32 mouse cellular contexts compared by ENCODE assay signal in the genomic region with DNA sequence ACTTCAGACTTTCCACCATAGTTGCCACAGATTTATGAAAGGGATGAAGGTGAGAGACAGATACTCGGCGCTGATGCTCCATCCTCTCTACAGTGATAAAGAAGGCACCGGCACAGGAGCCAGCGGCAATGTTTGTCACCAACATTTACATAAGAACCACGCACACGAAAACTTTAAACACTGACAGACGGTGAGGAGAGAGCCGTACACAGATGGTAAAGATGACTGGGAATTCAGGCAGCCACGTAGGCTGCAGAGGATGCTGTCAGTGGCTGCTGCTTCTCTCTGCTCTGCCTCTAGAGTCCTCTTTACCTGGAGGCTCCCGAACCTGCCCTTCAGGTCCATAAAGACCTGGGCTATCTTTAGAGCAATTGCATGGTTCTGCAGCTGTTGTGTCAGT. TPM values are rescaled to one million over a fixed set of nuclear protein-coding genes. Genes with fewer than 3 reads are reported as not detected.
A peak's percentile ranks its signal among the peaks of the same experiment; 100 is the strongest.
DNase-seq lines count a peak whose midpoint lies in the region; ATAC-seq and TF ChIP-seq lines count a peak whose summit lies in the region.
"Had no signal": no experiment of that assay in that cellular context is flagged by ENCODE, and none has a peak within 500 bp of the region (broad histone marks: within the 10 kb centered on the region; RNA-seq: fewer than 3 reads in every experiment).

No protein-coding gene starts in this region.

- no peak overlapping the region for H3K4me3 ChIP-seq in forebrain, embryonic 14.5 days (ENCODE audit: low read depth, low read length)
- H3K4me3 ChIP-seq in forebrain, embryonic 12.5 days (replicated peaks): no peak overlapping the region
- no peak overlapping the region for H3K4me3 ChIP-seq in heart, embryonic 12.5 days
- no peak overlapping the region for H3K4me3 ChIP-seq in left cerebral cortex, adult 2 months
- H3K4me3 ChIP-seq: embryonic facial prominence, embryonic 13.5 days; forebrain, embryonic 10.5 days; hindbrain, embryonic 13.5 days; limb, embryonic 13.5 days; lung, embryonic 15.5 days; midbrain, embryonic 10.5 days; midbrain, embryonic 15.5 days; neural tube, embryonic 15.5 days; stomach, embryonic 15.5 days had no signal

- no peak for ATAC-seq in forebrain, embryonic 14.5 days
- no peak for ATAC-seq in forebrain, embryonic 12.5 days (ENCODE audit: low FRiP score)
- ATAC-seq in heart, embryonic 12.5 days (ENCODE audit: insufficient number of reproducible peaks, low FRiP score): no peak
- ATAC-seq: intestine, embryonic 16.5 days; midbrain, embryonic 15.5 days; Patski had no signal

- no peaks in the 10 kb centered on the region for H3K9me3 ChIP-seq in forebrain, embryonic 14.5 days (replicated peaks; ENCODE audit: control insufficient read depth, low read length)
- no peaks in the 10 kb centered on the region for H3K9me3 ChIP-seq in forebrain, embryonic 12.5 days
- 0 out of 2 replicates have a peak, but pooled peaks cover 3% of the 10 kb centered on the region for H3K9me3 ChIP-seq in heart, embryonic 12.5 days (replicated peaks)
- H3K9me3 ChIP-seq: embryonic facial prominence, embryonic 13.5 days; forebrain, embryonic 10.5 days; hindbrain, embryonic 13.5 days; limb, embryonic 13.5 days; lung, embryonic 15.5 days; midbrain, embryonic 10.5 days; midbrain, embryonic 15.5 days; neural tube, embryonic 15.5 days; stomach, embryonic 15.5 days had no signal

- TF ChIP-seq CTCF in left cerebral cortex, adult 2 months (IDR thresholded peaks at IDR 0.05): no peak

- H3K36me3 ChIP-seq in forebrain, embryonic 14.5 days (ENCODE audit: control insufficient read depth, insufficient read depth, low read length): no peaks in the 10 kb centered on the region
- H3K36me3 ChIP-seq in forebrain, embryonic 12.5 days (replicated peaks): no peaks in the 10 kb centered on the region
- no peaks in the 10 kb centered on the region for H3K36me3 ChIP-seq in heart, embryonic 12.5 days
- H3K36me3 ChIP-seq: embryonic facial prominence, embryonic 13.5 days; forebrain, embryonic 10.5 days; hindbrain, embryonic 13.5 days; limb, embryonic 13.5 days; lung, embryonic 15.5 days; midbrain, embryonic 10.5 days; midbrain, embryonic 15.5 days; neural tube, embryonic 15.5 days; stomach, embryonic 15.5 days had no signal

- intact Hi-C loops in left cerebral cortex, adult 2 months (cut with DNase I): loop anchor here (1.0 kb wide), 1 partner anchor 12 kb away; no protein-coding TSS in a partner anchor

- no peaks in the 10 kb centered on the region for H3K4me1 ChIP-seq in forebrain, embryonic 14.5 days (ENCODE audit: control insufficient read depth, insufficient read depth, low read length)
- H3K4me1 ChIP-seq in forebrain, embryonic 12.5 days: peaks cover under 1% of the 10 kb centered on the region; the same call in 1 of the 2 replicates
- 0 out of 2 replicates have a peak, but pooled peaks cover 3% of the 10 kb centered on the region for H3K4me1 ChIP-seq in heart, embryonic 12.5 days (replicated peaks)
- H3K4me1 ChIP-seq: embryonic facial prominence, embryonic 13.5 days; hindbrain, embryonic 13.5 days; limb, embryonic 13.5 days; lung, embryonic 15.5 days; midbrain, embryonic 15.5 days; neural tube, embryonic 15.5 days; stomach, embryonic 15.5 days had no signal

- H3K9ac ChIP-seq in forebrain, embryonic 14.5 days (ENCODE audit: low read length): no peak overlapping the region
- no peak overlapping the region for H3K9ac ChIP-seq in forebrain, embryonic 12.5 days
- H3K9ac ChIP-seq in heart, embryonic 12.5 days: no peak overlapping the region
- H3K9ac ChIP-seq: embryonic facial prominence, embryonic 13.5 days; hindbrain, embryonic 13.5 days; limb, embryonic 13.5 days; lung, embryonic 15.5 days; midbrain, embryonic 15.5 days; neural tube, embryonic 15.5 days; stomach, embryonic 15.5 days had no signal

- no peaks in the 10 kb centered on the region for H3K27me3 ChIP-seq in forebrain, embryonic 14.5 days (replicated peaks; ENCODE audit: control insufficient read depth, insufficient read depth, low read length)
- no peaks in the 10 kb centered on the region for H3K27me3 ChIP-seq in forebrain, embryonic 12.5 days
- peaks cover 42% of the 10 kb centered on the region for H3K27me3 ChIP-seq in heart, embryonic 12.5 days (replicated peaks)
- H3K27me3 ChIP-seq: embryonic facial prominence, embryonic 13.5 days; hindbrain, embryonic 13.5 days; limb, embryonic 13.5 days; lung, embryonic 15.5 days; midbrain, embryonic 15.5 days; neural tube, embryonic 15.5 days; stomach, embryonic 15.5 days had no signal

- WGBS in forebrain, embryonic 14.5 days: 77% methylated on average over 10 of the region's 10 CpGs
- 80% methylated on average over 10 of the region's 10 CpGs for WGBS in forebrain, embryonic 12.5 days
- WGBS in heart, embryonic 12.5 days: 70% methylated on average over 10 of the region's 10 CpGs

- no peak overlapping the region for H3K4me2 ChIP-seq in forebrain, embryonic 14.5 days (ENCODE audit: low read length)
- H3K4me2 ChIP-seq in forebrain, embryonic 12.5 days: no peak overlapping the region
- no peak overlapping the region for H3K4me2 ChIP-seq in heart, embryonic 12.5 days
- H3K4me2 ChIP-seq: embryonic facial prominence, embryonic 13.5 days; heart, embryonic 11.5 days; hindbrain, embryonic 13.5 days; limb, embryonic 13.5 days; liver, embryonic 11.5 days; lung, embryonic 15.5 days; midbrain, embryonic 15.5 days; neural tube, embryonic 15.5 days; stomach, embryonic 15.5 days had no signal

- H3K27ac ChIP-seq in forebrain, embryonic 14.5 days (ENCODE audit: low read depth, low read length): no peak overlapping the region
- H3K27ac ChIP-seq in forebrain, embryonic 12.5 days: no peak overlapping the region
- no peak overlapping the region for H3K27ac ChIP-seq in heart, embryonic 12.5 days (ENCODE audit: poor library complexity, severe bottlenecking)
- no peak overlapping the region for H3K27ac ChIP-seq in left cerebral cortex, adult 2 months
- H3K27ac ChIP-seq: embryonic facial prominence, embryonic 13.5 days; forebrain, embryonic 10.5 days; hindbrain, embryonic 13.5 days; limb, embryonic 13.5 days; lung, embryonic 15.5 days; midbrain, embryonic 10.5 days; midbrain, embryonic 15.5 days; neural tube, embryonic 15.5 days; stomach, embryonic 15.5 days had no signal

- peak; percentile 22 for DNase-seq in forebrain, embryonic 14.5 days (ENCODE audit: low spot score)
- DNase-seq in heart, adult 11 months: peak; percentile 62
- DNase-seq in left cerebral cortex, adult 18-20 months (ENCODE audit: low spot score in 2 of 2): peak; percentile 20 to 28
- no peak for DNase-seq in left cerebral cortex, adult 2 months (ENCODE audit: extremely low spot score in 1 of 2, low spot score in 2 of 2)
- DNase-seq in brain, adult 2 months (ENCODE audit: low read depth, low spot score): peak; percentile 69
- DNase-seq in thymus, postnatal 14 days: no peak
- DNase-seq: adrenal gland, postnatal 10 days; cerebellum, adult 11 months; cerebellum, adult 9-10 months; cerebellum, postnatal 36 days; gastrocnemius, postnatal 25 days; heart, adult 18-20 months; heart, postnatal 4 days; kidney, adult 9 months; kidney, postnatal 10 days; retina, postnatal 1 day; thymus, postnatal 25 days had no signal

RNA-seq across cellular contexts. Expression of gene Commd3, which starts 49.0 kb away (rescaled TPM):
- 291 TPM in 2 replicates for polyA plus RNA-seq in forebrain, embryonic 14.5 days (2014; fragmentation: Nextera tagmentation; extraction: Ambion mirVana)
- polyA plus RNA-seq in forebrain, embryonic 12.5 days (2016; fragmentation: Nextera tagmentation; extraction: Ambion mirVana): 156 and 162 TPM in 2 replicates
- 144 and 153 TPM in 2 replicates for polyA plus RNA-seq in heart, embryonic 12.5 days (2016; fragmentation: Nextera tagmentation; extraction: Ambion mirVana)
- 10 to 100 TPM; 81.2 to 85.1 TPM for total RNA-seq in left cerebral cortex, adult 18-20 months (2021)
- total RNA-seq in left cerebral cortex, adult 2 months (2021): 10 to 100 TPM; 80.5 to 89.2 TPM

RNA-seq across cellular contexts. Expression of gene Bmi1, which starts 53.6 kb away (rescaled TPM):
- polyA plus RNA-seq in forebrain, embryonic 14.5 days (2014; fragmentation: Nextera tagmentation; extraction: Ambion mirVana): 45.8 and 48.9 TPM in 2 replicates
- polyA plus RNA-seq in forebrain, embryonic 12.5 days (2016; fragmentation: Nextera tagmentation; extraction: Ambion mirVana): 42.0 and 43.9 TPM in 2 replicates
- 15.6 and 17.9 TPM in 2 replicates for polyA plus RNA-seq in heart, embryonic 12.5 days (2016; fragmentation: Nextera tagmentation; extraction: Ambion mirVana)
- total RNA-seq in left cerebral cortex, adult 18-20 months (2021): 10 to 100 TPM; 53.8 to 58.2 TPM
- total RNA-seq in left cerebral cortex, adult 2 months (2021): 10 to 100 TPM; 39.5 to 40.1 TPM

Comparison
In these comparisons a context has a peak if more than half of its experiments do, and no peak if none do; other contexts are left out.
1. DNase-seq: peak in forebrain, embryonic 14.5 days (single experiment), heart, adult 11 months (single experiment), left cerebral cortex, adult 18-20 months (2 of 2) and brain, adult 2 months (single experiment); none in left cerebral cortex, adult 2 months (0 of 2) and thymus, postnatal 14 days (single experiment).